Mouse (Mus musculus) layer of hippocampus, adult 11-12 months (tissue): ENCODE data around the gene Gins2.

Source experiments
- DNase-seq: peaks from one replicate; pipeline ENCODE4 v3.0.0; 2022; ENCODE audit warnings: low spot score

Gins2 gene

DNA sequence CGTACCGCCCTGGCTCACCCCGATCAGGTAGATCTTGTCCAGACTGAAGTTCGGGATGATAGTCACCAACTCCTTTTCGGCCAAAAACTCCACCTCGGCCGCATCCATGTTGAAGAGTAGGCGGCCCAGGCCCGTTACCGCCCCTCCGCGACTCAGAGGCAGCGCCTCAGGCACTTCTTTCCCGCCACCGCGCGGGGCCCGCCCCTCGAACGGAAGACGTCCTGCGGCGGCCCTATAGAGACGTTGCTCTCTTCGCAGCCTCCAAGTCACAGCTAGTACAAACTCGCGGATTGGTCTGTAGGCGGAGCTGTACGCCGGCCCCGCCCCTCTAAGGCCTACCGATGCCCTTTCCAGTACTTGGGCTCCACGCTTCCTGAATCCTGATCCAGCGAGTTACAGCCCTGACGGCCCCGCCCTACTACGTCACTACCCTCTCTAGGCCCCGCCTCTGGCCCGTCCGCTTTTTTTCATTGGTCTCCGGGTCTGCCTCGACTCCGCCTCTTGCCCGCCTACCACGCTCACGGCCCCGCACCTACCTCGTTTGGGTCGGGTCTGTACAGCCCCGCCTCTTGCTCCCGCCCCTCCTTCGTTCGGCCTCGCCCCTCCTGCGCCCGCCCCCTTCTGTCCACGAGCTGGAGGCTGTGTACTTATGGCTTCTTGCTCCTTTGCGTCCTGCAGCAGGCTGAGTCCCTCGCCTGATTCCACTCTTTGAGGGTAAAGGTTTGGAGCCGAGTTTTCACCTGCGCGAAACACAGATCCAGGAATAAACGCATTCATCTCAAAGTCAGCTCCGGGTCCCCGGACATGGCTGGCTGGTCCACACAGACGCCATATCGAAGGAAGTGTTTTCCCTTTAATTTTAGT, at the start of gene Gins2:
Gins2 (minus strand) TSS at position 397 of the 864 bp plus-strand sequence.
- DNase-seq: peak; percentile 100

GRCm38 (mm10) chr8:120634329-120634839, 45.3 kb upstream of the Gins2 start:
- DNase-seq: peak; percentile 48

- no peak for DNase-seq
Observed at GRCm38 (mm10) chr8:120633665-120634271, 44.7 kb upstream of the Gins2 start.

DNA sequence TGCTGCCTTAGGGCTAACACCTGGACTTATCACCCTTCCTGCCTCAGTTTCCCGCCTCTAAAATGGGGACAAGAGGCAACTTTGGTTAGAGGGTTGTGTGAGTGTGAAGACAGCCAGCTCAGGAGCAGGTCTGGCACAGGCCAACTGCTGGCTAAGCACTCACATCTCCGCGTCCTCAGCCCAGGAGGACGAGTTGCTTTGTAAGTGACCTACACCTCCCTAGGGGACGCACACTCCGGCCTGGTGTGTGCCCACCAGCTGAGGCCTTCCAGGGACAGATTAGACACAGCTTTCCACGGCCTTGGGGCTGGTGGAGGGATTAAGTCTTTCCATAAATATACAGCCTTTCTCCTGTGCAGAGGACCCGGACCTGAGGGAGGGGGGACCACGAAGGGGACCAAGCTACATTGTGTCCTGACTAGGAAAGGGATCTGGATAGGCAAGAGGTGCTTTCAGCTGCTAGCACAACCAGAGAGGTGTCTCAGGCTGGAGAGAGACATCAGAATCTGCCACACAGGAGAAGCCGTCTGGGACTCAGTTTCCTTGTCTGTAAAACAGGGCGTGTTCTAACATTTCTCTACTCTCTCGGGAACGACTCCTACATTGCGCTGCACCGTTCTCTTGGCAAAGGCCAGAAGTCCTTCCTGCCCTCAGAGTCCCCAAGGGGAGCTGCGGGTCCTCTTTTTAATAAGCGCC, 44.0 kb upstream of the Gins2 start:
- DNase-seq: no peak

GRCm38 (mm10) chr8:120631441-120632375, 42.6 kb upstream of the Gins2 start:
- no peak for DNase-seq

GRCm38 (mm10) chr8:120630848-120631247, 41.7 kb upstream of the Gins2 start:
- no peak for DNase-seq

- no peak for DNase-seq
Observed at GRCm38 (mm10) chr8:120630031-120630430, 40.9 kb upstream of the Gins2 start.

DNA sequence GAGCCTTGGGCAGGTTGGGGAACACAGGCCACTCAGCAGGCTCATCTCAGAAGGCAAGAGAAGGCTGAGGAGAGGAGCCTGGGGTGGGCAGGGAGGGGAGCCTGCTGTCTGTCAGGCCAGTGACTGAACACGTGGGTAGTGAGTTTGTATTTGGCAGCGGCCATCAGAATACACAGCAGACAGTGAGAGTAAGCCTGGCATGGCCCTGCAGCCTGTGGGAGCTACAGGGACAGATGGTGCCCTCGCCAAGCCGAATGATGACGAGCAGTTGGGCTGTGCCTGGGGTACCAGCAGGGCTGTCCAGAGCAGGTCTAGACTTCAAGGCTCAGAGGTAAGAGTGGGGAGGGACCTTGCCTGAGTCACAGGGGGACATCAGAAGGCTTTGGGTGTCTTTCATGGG, 38.2 kb upstream of the Gins2 start:
- peak; percentile 68 for DNase-seq

GRCm38 (mm10) chr8:120626461-120626860, 37.4 kb upstream of the Gins2 start:
- DNase-seq: no peak

GRCm38 (mm10) chr8:120623608-120624007, 34.5 kb upstream of the Gins2 start:
- DNase-seq: no peak

DNA sequence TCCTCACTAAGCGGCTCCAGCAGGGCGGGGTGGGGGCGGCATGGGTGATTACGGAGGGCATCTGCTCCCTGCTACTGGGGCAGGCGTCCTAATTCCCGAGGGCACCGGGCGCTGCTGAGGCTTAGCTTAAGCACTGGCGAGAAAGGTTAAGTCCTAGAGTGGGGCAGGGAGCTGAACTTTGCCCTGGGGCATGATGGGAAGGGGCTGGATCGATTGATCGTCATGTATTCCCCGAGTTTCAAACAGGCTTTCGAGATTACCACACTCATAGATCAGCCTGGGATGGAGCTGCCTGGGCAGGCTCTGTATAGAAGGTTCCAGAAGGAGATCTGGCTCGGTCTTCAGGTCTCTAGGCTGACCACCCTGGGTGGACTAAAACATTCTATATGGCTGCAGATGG, 33.1 kb upstream of the Gins2 start:
- no peak for DNase-seq

DNA sequence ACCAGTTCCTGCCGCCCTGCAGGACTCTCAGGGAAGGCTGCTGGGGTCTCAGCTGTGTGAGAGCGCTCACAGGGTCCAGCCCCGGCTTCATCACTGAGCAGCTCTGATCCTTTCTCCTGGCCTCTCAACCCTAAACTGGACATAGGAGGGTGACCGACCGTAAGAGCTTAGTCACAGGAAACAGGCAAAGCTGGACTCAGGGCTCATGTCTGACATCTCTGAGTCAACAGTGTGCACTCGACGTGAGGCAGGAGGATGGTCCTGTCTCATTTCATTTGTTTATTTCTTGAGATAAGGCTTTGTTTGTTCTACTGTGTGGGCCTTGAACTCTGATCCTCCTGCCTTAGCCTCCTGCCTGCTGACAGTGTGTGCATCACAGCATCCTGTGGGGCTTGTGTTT, 31.3 kb upstream of the Gins2 start:
- no peak for DNase-seq

DNA sequence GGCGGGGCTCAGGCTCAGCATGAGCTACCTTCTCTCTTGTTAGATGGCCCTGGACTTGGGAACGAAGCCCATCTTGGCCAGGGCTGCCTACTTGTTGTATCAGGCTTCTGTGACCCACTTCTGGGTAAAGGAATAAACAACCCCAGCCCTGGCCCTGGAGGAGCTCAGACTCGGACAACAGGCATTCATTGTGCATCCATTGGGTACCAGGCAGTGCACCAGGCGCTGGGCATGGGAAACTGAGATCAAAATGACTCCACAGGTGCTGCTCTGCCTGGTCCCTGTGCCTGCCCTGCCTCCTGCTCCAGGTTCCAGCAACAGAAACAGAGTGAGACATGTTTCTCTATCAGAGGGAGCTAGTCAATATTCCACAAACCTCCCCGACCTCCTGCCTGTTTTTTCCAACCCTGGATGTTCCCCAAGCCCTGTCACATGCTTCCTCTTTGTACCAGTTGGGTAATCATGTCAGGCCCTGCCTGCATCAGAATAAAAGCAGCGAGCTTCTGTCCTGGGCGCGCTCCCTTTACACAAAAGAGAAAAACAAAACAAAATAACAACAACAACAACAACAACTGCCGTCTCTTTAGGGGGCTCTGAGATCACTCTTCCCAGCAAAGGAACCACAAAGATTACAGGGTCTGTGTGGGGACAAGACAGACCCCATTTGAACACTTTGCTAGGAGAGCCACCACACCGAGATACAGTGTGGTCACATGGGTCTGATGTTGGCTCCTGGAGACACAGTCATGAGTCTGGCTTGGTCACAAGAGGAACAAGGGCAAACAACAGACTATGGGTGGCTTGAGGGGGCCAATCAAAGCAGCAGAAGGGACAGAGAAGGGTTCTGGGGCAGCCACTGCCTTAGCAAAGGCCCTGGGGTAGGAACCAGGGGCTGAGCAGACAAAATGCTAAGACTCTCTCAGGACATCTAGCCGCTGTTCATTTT, 30.4 kb upstream of the Gins2 start:
- DNase-seq: peak; percentile 72

DNA sequence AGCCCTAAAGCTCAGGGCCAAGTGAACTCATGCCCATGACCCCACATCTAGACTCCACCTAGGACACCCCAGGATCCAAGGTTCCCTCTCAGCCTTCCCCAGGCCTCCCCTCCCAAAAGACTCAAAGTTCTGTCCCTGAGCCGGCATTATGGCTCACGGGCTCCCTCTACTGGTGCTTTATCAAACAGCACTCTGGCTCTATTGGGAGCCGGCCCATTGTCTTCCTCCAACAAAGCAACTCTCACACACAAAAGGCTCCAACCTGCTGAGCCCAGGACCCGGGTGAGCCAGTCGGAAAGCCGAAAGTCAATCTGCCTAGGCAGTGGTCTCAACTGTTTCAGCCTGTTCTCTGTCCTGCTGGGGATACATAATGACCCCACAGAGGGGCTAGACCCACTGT, 29.0 kb upstream of the Gins2 start:
- peak; percentile 80 for DNase-seq

GRCm38 (mm10) chr8:120616663-120617626, 27.8 kb upstream of the Gins2 start:
- no peak for DNase-seq

GRCm38 (mm10) chr8:120614491-120614890, 25.4 kb upstream of the Gins2 start:
- DNase-seq: no peak

- no peak for DNase-seq
Observed at GRCm38 (mm10) chr8:120610824-120611223, 21.7 kb upstream of the Gins2 start.

DNA sequence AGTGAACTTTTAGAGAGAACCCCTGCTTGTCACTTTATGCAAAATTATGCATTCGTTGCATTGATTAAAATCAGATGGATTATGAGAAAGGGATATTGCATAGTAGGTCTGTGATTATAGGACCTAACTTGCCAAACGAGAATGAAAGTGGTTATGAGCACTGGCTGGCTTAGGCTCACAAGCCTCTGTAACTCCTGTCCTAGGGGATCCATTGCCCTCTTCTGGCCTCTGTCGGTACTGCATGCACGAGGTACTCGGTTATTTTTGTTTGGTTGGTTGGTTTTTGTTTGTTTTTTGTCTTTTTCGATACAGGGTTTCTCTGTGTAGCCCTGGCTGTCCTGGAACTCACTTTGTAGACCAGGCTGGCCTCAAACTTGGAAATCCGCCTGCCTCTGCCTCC, 18.8 kb upstream of the Gins2 start:
- DNase-seq: peak; percentile 86

DNA sequence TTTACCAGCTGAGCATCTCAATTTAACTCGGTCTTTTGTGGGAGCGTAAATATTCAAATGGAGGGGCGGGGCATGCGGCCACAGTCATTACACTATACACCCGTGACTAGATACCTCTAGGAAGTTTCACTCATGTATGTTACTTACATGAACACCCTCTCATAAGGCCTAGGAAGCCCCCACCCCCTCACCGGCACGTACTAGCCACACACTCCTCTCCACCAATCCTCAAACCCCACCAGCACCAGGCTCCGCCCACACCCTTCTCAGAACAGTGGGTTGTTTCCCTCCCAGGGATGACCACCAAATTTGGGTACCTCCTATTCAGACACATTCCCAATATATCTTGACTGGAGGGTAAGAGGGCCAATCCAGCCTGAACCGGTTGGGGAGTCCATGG, 18.4 kb upstream of the Gins2 start:
- DNase-seq: no peak
